In genomic region chr3:100440009-100440408, GRCm38 (mm10) we compare ENCODE assay signal across 10 mouse cellular contexts. TPM values are rescaled to one million over a fixed set of nuclear protein-coding genes. Genes with fewer than 3 reads are reported as not detected.
DNase-seq lines count a peak whose midpoint lies in the region; ATAC-seq and TF ChIP-seq lines count a peak whose summit lies in the region.
"Had no signal": no experiment of that assay in that cellular context is flagged by ENCODE, and none has a peak within 500 bp of the region (broad histone marks: within the 10 kb centered on the region; RNA-seq: fewer than 3 reads in every experiment).

No protein-coding gene starts in this region.

- ATAC-seq in heart, embryonic 13.5 days (ENCODE audit: extremely low read depth, insufficient number of reproducible peaks, low FRiP score, low TSS enrichment), result 0 out of 2 replicates have a peak, but pooled peaks have one; percentile 32
- peak; percentile 68; the same call in 1 of the 2 replicates for ATAC-seq in lung, embryonic 16.5 days (ENCODE audit: low read depth)
- ATAC-seq in activated CD4-positive, CD25-positive, alpha-beta regulatory T cell, adult 4 months, result no peak
- ATAC-seq: Patski had no signal

- 22% methylated on average over 6 of the region's 6 CpGs for WGBS in heart, embryonic 13.5 days
- 29% methylated on average over 6 of the region's 6 CpGs for WGBS in bone marrow, adult 2 months
- WGBS in lung, embryonic 16.5 days, result 19% methylated on average over 6 of the region's 6 CpGs

- H3K4me3 ChIP-seq in heart, embryonic 13.5 days, result no peak overlapping the region
- no peak overlapping the region for H3K4me3 ChIP-seq in bone marrow, adult 2 months (replicated peaks; ENCODE audit: control insufficient read depth, low read depth, low read length)
- no peak overlapping the region for H3K4me3 ChIP-seq in lung, embryonic 16.5 days (ENCODE audit: low read length)
- H3K4me3 ChIP-seq: midbrain, embryonic 12.5 days had no signal

- H3K36me3 ChIP-seq in heart, embryonic 13.5 days, result no peaks in the 10 kb centered on the region
- no peaks in the 10 kb centered on the region for H3K36me3 ChIP-seq in lung, embryonic 16.5 days (ENCODE audit: control insufficient read depth, insufficient read depth, low read length)
- H3K36me3 ChIP-seq: midbrain, embryonic 12.5 days had no signal

- DNase-seq in heart, postnatal 25 days (ENCODE audit: low spot score), result no peak
- peak; percentile 59 for DNase-seq in 416B (ENCODE audit: low read depth)
- peak; percentile 35 for DNase-seq in yolk sac, embryonic 10.5 days (ENCODE audit: low spot score)
- no peak for DNase-seq in embryo, embryonic 10 days (ENCODE audit: low spot score)

- H3K4me2 ChIP-seq in heart, embryonic 13.5 days, result peak overlapping the region; percentile 39; the same call in 1 of the 2 replicates
- no peak overlapping the region for H3K4me2 ChIP-seq in lung, embryonic 16.5 days (ENCODE audit: low read depth, low read length)
- H3K4me2 ChIP-seq: midbrain, embryonic 12.5 days had no signal

- H3K27ac ChIP-seq in heart, embryonic 13.5 days (replicated peaks), result peak overlapping the region; percentile 37; the same call in 1 of the 2 replicates
- H3K27ac ChIP-seq in bone marrow, adult 2 months (ENCODE audit: control insufficient read depth, insufficient read depth, low read depth, low read length, poor library complexity), result peak overlapping the region; percentile 92
- no peak overlapping the region for H3K27ac ChIP-seq in lung, embryonic 16.5 days (ENCODE audit: low read length)
- H3K27ac ChIP-seq: midbrain, embryonic 12.5 days had no signal

- H3K27me3 ChIP-seq in heart, embryonic 13.5 days (replicated peaks), result no peaks in the 10 kb centered on the region
- H3K27me3 ChIP-seq in lung, embryonic 16.5 days (ENCODE audit: control insufficient read depth, insufficient read depth, low read depth, low read length), result no peaks in the 10 kb centered on the region
- H3K27me3 ChIP-seq: midbrain, embryonic 12.5 days; Patski had no signal

- H3K9ac ChIP-seq in heart, embryonic 13.5 days, result no peak overlapping the region
- H3K9ac ChIP-seq in lung, embryonic 16.5 days (ENCODE audit: low read length), result no peak overlapping the region
- H3K9ac ChIP-seq: midbrain, embryonic 12.5 days had no signal

- peaks cover 30% of the 10 kb centered on the region for H3K4me1 ChIP-seq in heart, embryonic 13.5 days
- peaks cover 23% of the 10 kb centered on the region for H3K4me1 ChIP-seq in bone marrow, adult 2 months (ENCODE audit: control insufficient read depth, insufficient read depth, low read length)
- H3K4me1 ChIP-seq in lung, embryonic 16.5 days (replicated peaks; ENCODE audit: control insufficient read depth, insufficient read depth, low read length), result no peaks in the 10 kb centered on the region
- H3K4me1 ChIP-seq: midbrain, embryonic 12.5 days had no signal

- intact Hi-C loops in heart, postnatal 25 days (cut with DNase I), result no loop called here

- TF ChIP-seq POLR2A in bone marrow, adult 2 months (IDR thresholded peaks at IDR 0.05; ENCODE audit: borderline replicate concordance, control insufficient read depth, low read depth, low read length), result no peak

- TF ChIP-seq CTCF in bone marrow, adult 2 months (IDR thresholded peaks at IDR 0.05; ENCODE audit: control insufficient read depth, insufficient read depth, low read length), result no peak

- no peaks in the 10 kb centered on the region for H3K9me3 ChIP-seq in heart, embryonic 13.5 days
- no peaks in the 10 kb centered on the region for H3K9me3 ChIP-seq in lung, embryonic 16.5 days (ENCODE audit: control insufficient read depth, low read length)
- H3K9me3 ChIP-seq: midbrain, embryonic 12.5 days had no signal

RNA-seq across cellular contexts. Expression of gene Tent5c, which starts 49.1 kb away (rescaled TPM):
- 17.4 and 31.3 TPM in 2 replicates for polyA plus RNA-seq in heart, embryonic 13.5 days (2015; fragmentation: Nextera tagmentation; extraction: Ambion mirVana)
- 10 to 100 TPM; 28.5 to 62.1 TPM for total RNA-seq in heart, postnatal 25 days (2021)
- 151 and 236 TPM in 2 replicates for polyA plus RNA-seq in bone marrow, adult 2 months (2011; ENCODE audit: insufficient read depth, insufficient read length, low replicate concordance, missing spikeins)
- 13.2 and 15.9 TPM in 2 replicates for polyA plus RNA-seq in lung, embryonic 16.5 days (2015; fragmentation: Nextera tagmentation; extraction: Ambion mirVana)
- polyA plus RNA-seq in activated CD4-positive, CD25-positive, alpha-beta regulatory T cell, adult 4 months (2017; shearing (Covaris generic)), result 10 to 100 TPM; 29.9 to 32.5 TPM

Comparison
In these comparisons a context has a peak if more than half of its experiments do, and no peak if none do; other contexts are left out.
1. DNase-seq: peak in 416B (single experiment) and yolk sac, embryonic 10.5 days (single experiment); none in heart, postnatal 25 days (single experiment) and embryo, embryonic 10 days (single experiment).